Mouse (Mus musculus): Measurements from ENCODE around the gene Epc2. TPM values are rescaled to one million over a fixed set of nuclear protein-coding genes. Genes with fewer than 3 reads are reported as not detected.

Epc2 gene
- polyA plus RNA-seq, 1 experiment = 14.0 TPM

DNA sequence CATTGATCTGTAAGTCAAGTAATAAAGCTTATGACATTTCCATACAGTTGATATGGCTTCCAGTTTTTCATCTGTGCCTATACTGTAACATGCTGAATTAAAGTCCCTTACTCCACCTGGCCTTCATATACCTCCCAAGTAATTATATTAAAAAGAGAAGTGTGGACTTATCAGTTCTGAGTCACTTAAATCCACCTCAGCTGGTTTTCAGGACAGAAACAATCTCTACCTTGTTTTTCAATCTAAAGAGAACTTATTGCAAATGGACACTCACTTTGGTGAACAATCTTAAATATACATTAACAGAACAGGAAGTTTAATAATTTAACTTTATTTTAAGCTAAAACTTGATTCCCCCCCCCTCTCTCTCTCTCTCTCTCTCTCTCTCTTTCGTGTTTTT is 15.8 kb downstream of the Epc2 start:
- Histone ChIP-seq H3K4me3 (ENCODE audit: control insufficient read depth, insufficient read depth, low read length) (no peak overlapping the region), H3K27me3 (ENCODE audit: control insufficient read depth, insufficient read depth, low read length) (no peaks in the 10 kb centered on the region), H3K27ac (ENCODE audit: control insufficient read depth, insufficient read depth, low read length) (no peak overlapping the region), H3K36me3 (ENCODE audit: control insufficient read depth, insufficient read depth, low read length) (no peaks in the 10 kb centered on the region), H3K4me1 (replicated peaks; ENCODE audit: control insufficient read depth, insufficient read depth, low read length) (no peaks in the 10 kb centered on the region)
- DNase-seq = no peak
- TF ChIP-seq CTCF (IDR thresholded peaks at IDR 0.05; ENCODE audit: borderline replicate concordance, control insufficient read depth, extremely low read depth, insufficient read depth, low read length, poor library complexity) (no peak), POLR2A (IDR thresholded peaks at IDR 0.05; ENCODE audit: control insufficient read depth, extremely low read depth, insufficient read depth, low read length, poor library complexity) (no peak)
- WGBS = 81% methylated on average over 1 of the region's 1 CpGs

DNA sequence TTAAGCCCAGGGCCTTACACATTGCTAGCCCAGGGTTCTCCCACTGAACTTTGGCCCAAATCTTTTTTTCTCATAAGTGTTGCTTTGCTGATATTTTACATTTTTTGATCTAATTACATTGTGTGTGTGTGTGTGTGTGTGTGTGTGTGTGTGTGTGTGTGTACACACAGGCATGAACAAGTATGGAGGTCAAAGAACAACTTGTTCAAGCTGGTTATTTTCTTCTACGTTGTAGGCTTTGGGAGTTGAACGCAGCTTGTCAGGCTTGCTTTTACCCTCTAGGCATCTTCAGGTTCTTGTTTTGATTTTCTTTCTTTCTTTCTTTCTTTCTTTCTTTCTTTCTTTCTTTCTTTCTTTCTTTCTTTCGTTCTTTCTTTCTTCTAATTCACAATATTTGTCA is 19.9 kb downstream of the Epc2 start:
- Histone ChIP-seq H3K36me3 (ENCODE audit: control insufficient read depth, insufficient read depth, low read length) (no peaks in the 10 kb centered on the region), H3K27me3 (ENCODE audit: control insufficient read depth, insufficient read depth, low read length) (no peaks in the 10 kb centered on the region), H3K4me1 (replicated peaks; ENCODE audit: control insufficient read depth, insufficient read depth, low read length) (peaks cover 3% of the 10 kb centered on the region; the same call in 1 of the 2 replicates), H3K4me3 (ENCODE audit: control insufficient read depth, insufficient read depth, low read length) (no peak overlapping the region), H3K27ac (ENCODE audit: control insufficient read depth, insufficient read depth, low read length) (no peak overlapping the region)
- TF ChIP-seq POLR2A (IDR thresholded peaks at IDR 0.05; ENCODE audit: control insufficient read depth, extremely low read depth, insufficient read depth, low read length, poor library complexity) (no peak), CTCF (IDR thresholded peaks at IDR 0.05; ENCODE audit: borderline replicate concordance, control insufficient read depth, extremely low read depth, insufficient read depth, low read length, poor library complexity) (no peak)
- WGBS = 94% methylated on average over 3 of the region's 3 CpGs
- DNase-seq = no peak

DNA sequence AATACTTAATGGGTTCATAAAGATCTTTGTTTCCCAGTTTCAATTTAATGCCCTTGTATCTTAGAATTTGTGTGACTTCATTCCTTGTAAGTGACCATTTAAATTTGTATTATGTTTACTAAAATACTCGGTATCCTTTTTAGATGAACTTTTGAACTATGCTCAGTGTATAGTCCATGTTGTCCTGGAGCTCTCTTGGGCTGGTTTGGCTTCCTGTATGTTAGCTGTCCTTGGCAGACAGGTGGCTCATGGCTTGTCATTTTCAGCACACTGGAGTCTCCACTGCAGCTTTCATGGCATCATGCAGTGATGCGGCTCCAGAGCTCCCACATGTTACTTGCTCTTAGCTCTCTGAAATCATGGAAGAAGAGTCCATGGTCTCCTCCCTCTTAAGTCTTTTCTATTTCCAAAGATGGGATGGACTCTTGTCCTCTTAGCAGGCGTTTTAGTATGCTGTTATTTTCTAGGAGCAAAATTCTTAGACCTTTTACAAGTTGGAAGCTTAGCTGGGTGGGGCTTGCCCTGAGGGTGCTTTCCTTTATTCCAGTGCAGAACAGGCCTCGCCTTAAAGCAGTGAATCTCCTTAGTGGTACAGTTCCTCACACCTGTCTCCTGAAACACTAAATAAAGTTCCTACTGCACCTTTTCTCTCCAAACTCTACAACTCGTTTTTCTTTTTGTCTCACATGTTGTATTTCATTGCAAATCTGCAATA is 20.5 kb downstream of the Epc2 start:
- TF ChIP-seq POLR2A (IDR thresholded peaks at IDR 0.05; ENCODE audit: control insufficient read depth, extremely low read depth, insufficient read depth, low read length, poor library complexity) = no peak
- no peak for TF ChIP-seq CTCF (IDR thresholded peaks at IDR 0.05; ENCODE audit: borderline replicate concordance, control insufficient read depth, extremely low read depth, insufficient read depth, low read length, poor library complexity)
- no peaks in the 10 kb centered on the region for H3K27me3 ChIP-seq (ENCODE audit: control insufficient read depth, insufficient read depth, low read length)
- DNase-seq = no peak

DNA sequence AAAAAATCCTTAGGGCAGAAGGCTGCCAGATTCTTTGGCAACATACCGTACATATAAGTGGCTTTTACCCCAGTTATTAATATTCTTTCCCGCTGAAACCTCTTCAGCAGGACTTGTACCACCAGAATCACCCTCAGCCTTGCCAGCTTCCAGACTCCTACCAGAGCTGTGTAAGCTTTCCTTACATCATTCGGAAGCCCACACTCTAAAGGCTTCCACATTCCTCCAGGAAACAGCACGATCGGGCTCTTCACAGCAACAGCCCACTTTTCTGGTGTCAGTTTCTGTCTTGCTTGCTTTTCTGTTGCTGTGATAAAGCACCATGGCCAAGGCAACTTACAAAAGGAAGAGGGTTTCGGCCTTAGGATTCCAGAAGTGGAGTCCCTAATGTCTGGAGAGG is 21.2 kb downstream of the Epc2 start:
- Histone ChIP-seq H3K27ac (ENCODE audit: control insufficient read depth, insufficient read depth, low read length) (no peak overlapping the region), H3K27me3 (ENCODE audit: control insufficient read depth, insufficient read depth, low read length) (no peaks in the 10 kb centered on the region), H3K4me3 (ENCODE audit: control insufficient read depth, insufficient read depth, low read length) (no peak overlapping the region), H3K36me3 (ENCODE audit: control insufficient read depth, insufficient read depth, low read length) (no peaks in the 10 kb centered on the region), H3K4me1 (replicated peaks; ENCODE audit: control insufficient read depth, insufficient read depth, low read length) (peaks cover 3% of the 10 kb centered on the region; the same call in 1 of the 2 replicates)
- no peak for DNase-seq
- TF ChIP-seq POLR2A (IDR thresholded peaks at IDR 0.05; ENCODE audit: control insufficient read depth, extremely low read depth, insufficient read depth, low read length, poor library complexity) = no peak
- TF ChIP-seq CTCF (IDR thresholded peaks at IDR 0.05; ENCODE audit: borderline replicate concordance, control insufficient read depth, extremely low read depth, insufficient read depth, low read length, poor library complexity) = no peak
- 94% methylated on average over 6 of the region's 6 CpGs for WGBS

More for the DNA sequence above, 20.5 kb downstream of the Epc2 start:
- H3K27ac ChIP-seq (ENCODE audit: control insufficient read depth, insufficient read depth, low read length) = no peak overlapping the region
- peaks cover 3% of the 10 kb centered on the region; the same call in 1 of the 2 replicates for H3K4me1 ChIP-seq (replicated peaks; ENCODE audit: control insufficient read depth, insufficient read depth, low read length)
- H3K36me3 ChIP-seq (ENCODE audit: control insufficient read depth, insufficient read depth, low read length) = no peaks in the 10 kb centered on the region
- no peak overlapping the region for H3K4me3 ChIP-seq (ENCODE audit: control insufficient read depth, insufficient read depth, low read length)
- 86% methylated on average over 5 of the region's 5 CpGs for WGBS

DNA sequence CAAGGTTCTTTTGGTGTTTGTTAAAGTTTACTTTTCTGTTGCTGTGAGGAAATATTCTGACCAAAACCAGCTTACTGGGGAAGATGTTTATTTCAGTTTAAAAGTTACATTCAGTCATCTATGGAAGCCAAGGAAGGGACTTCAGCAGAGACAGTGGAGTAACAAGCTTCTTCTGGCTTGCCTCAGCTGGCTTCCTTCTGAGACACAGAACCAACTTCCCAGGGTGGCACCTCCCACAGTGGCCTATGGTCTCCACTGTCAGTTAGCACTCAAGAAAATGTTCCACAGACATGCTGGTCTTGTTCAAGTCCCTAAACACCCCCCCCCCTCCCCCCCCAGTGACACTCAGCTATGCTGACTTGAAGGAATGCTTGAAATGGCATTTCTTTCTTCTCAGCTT is 30.9 kb downstream of the Epc2 start:
- peaks cover 3% of the 10 kb centered on the region; the same call in 1 of the 2 replicates for H3K4me1 ChIP-seq (replicated peaks; ENCODE audit: control insufficient read depth, insufficient read depth, low read length)
- H3K27me3 ChIP-seq (ENCODE audit: control insufficient read depth, insufficient read depth, low read length) = no peaks in the 10 kb centered on the region
- H3K4me3 ChIP-seq (ENCODE audit: control insufficient read depth, insufficient read depth, low read length) = no peak overlapping the region
- no peaks in the 10 kb centered on the region for H3K36me3 ChIP-seq (ENCODE audit: control insufficient read depth, insufficient read depth, low read length)
- TF ChIP-seq POLR2A (IDR thresholded peaks at IDR 0.05; ENCODE audit: control insufficient read depth, extremely low read depth, insufficient read depth, low read length, poor library complexity) = no peak
- TF ChIP-seq CTCF (IDR thresholded peaks at IDR 0.05; ENCODE audit: borderline replicate concordance, control insufficient read depth, extremely low read depth, insufficient read depth, low read length, poor library complexity) = no peak
- no peak for DNase-seq
- no peak overlapping the region for H3K27ac ChIP-seq (ENCODE audit: control insufficient read depth, insufficient read depth, low read length)

DNA sequence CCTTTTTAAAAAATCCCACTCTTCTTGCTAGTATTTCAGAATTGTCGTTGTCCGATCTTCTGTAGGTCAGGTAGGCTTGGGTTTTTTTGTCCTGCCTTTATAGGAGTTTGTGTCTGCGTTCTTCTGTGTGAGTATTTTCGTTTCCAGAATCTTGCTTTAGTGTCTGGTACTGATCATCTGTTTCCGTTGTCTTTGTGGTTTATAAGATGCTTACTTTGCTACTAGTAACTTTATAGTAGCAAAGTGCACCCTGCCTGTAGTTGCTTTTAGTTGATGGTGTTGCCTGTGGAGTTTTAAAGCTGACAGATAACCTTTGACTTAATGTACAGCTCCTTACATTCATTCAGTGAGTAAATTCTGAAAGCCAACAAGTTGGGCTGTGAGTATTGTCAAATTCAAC is 32.1 kb downstream of the Epc2 start:
- H3K36me3 ChIP-seq (ENCODE audit: control insufficient read depth, insufficient read depth, low read length) = no peaks in the 10 kb centered on the region
- DNase-seq = no peak
- H3K4me3 ChIP-seq (ENCODE audit: control insufficient read depth, insufficient read depth, low read length) = no peak overlapping the region
- no peaks in the 10 kb centered on the region for H3K27me3 ChIP-seq (ENCODE audit: control insufficient read depth, insufficient read depth, low read length)
- 73% methylated on average over 5 of the region's 5 CpGs for WGBS
- peaks cover 3% of the 10 kb centered on the region; the same call in 1 of the 2 replicates for H3K4me1 ChIP-seq (replicated peaks; ENCODE audit: control insufficient read depth, insufficient read depth, low read length)
- no peak overlapping the region for H3K27ac ChIP-seq (ENCODE audit: control insufficient read depth, insufficient read depth, low read length)
- TF ChIP-seq CTCF (IDR thresholded peaks at IDR 0.05; ENCODE audit: borderline replicate concordance, control insufficient read depth, extremely low read depth, insufficient read depth, low read length, poor library complexity) = no peak
- no peak for TF ChIP-seq POLR2A (IDR thresholded peaks at IDR 0.05; ENCODE audit: control insufficient read depth, extremely low read depth, insufficient read depth, low read length, poor library complexity)

Data from thymus, adult 2 months (tissue).